In the genomic region with DNA sequence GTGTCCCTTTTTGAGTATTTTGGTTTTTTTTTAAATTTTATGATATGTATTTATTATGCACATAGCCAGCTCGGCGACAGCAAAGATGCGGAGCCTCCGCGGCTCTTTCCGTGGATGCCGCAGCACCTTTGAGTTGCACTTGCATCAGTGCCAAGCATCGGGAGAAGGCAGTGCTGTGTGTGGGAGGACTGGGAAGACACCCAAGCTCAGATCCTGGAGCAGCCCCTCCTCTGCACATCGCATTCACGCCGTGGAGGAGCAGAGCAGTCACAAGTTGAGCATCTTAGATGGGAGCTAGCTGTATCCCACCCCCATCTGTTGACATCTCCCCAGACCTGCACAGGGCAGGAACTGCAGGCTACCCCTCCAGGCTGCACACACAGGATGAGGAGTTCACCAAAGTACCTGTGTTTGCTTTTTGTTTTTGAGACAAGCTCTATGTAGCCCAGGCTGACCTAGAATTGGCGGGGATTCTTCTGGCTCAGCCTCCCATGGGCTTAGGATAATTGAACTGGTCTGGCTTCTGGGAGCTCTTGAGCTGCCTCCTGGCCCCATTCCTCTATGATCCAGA, we compare ENCODE assay signal across 10 mouse cellular contexts. TPM values are rescaled to one million over a fixed set of nuclear protein-coding genes. Genes with fewer than 3 reads are reported as not detected.
DNase-seq lines count a peak whose midpoint lies in the region; ATAC-seq lines count a peak whose summit lies in the region.
"Had no signal": no experiment of that assay in that cellular context is flagged by ENCODE, and none has a peak within 500 bp of the region (broad histone marks: within the 10 kb centered on the region; RNA-seq: fewer than 3 reads in every experiment).

No protein-coding gene starts in this region.

- H3K4me3 ChIP-seq in neural tube, embryonic 15.5 days (replicated peaks), result no peak overlapping the region
- no peak overlapping the region for H3K4me3 ChIP-seq in forebrain, embryonic 14.5 days (ENCODE audit: low read depth, low read length)
- H3K4me3 ChIP-seq: limb, embryonic 15.5 days had no signal

- no peak overlapping the region for H3K9ac ChIP-seq in neural tube, embryonic 15.5 days (replicated peaks)
- no peak overlapping the region for H3K9ac ChIP-seq in forebrain, embryonic 14.5 days (ENCODE audit: low read length)
- H3K9ac ChIP-seq: limb, embryonic 15.5 days had no signal

- no peak overlapping the region for H3K4me2 ChIP-seq in neural tube, embryonic 15.5 days
- no peak overlapping the region for H3K4me2 ChIP-seq in forebrain, embryonic 14.5 days (ENCODE audit: low read length)
- H3K4me2 ChIP-seq: limb, embryonic 15.5 days had no signal

- no peak overlapping the region for H3K27ac ChIP-seq in neural tube, embryonic 15.5 days (replicated peaks)
- no peak overlapping the region for H3K27ac ChIP-seq in forebrain, embryonic 14.5 days (ENCODE audit: low read depth, low read length)
- H3K27ac ChIP-seq: hindbrain, postnatal 0 days; limb, embryonic 15.5 days had no signal

- ATAC-seq in neural tube, embryonic 15.5 days (ENCODE audit: low FRiP score), result peak; percentile 29; the same call in 1 of the 2 replicates
- ATAC-seq in forebrain, embryonic 14.5 days, result peak; percentile 64; the same call in 1 of the 2 replicates
- no peak for ATAC-seq in activated CD4-positive, CD25-positive, alpha-beta regulatory T cell, adult 4 months

- DNase-seq in neural tube, embryonic 10.5 days (ENCODE audit: extremely low spot score, low spot score), result no peak
- DNase-seq in forebrain, embryonic 14.5 days (ENCODE audit: low spot score), result peak; percentile 59
- peak; percentile 86 to 91 for DNase-seq in left cerebral cortex, adult 18-20 months (ENCODE audit: low spot score in 2 of 2)
- no peak for DNase-seq in adrenal gland, adult 18-20 months (ENCODE audit: low spot score in 2 of 2)
- DNase-seq in urinary bladder, postnatal 10 days (ENCODE audit: low spot score), result no peak

- no peaks in the 10 kb centered on the region for H3K27me3 ChIP-seq in neural tube, embryonic 15.5 days (replicated peaks)
- no peaks in the 10 kb centered on the region for H3K27me3 ChIP-seq in forebrain, embryonic 14.5 days (replicated peaks; ENCODE audit: control insufficient read depth, insufficient read depth, low read length)
- H3K27me3 ChIP-seq: limb, embryonic 15.5 days had no signal

- no peaks in the 10 kb centered on the region for H3K9me3 ChIP-seq in neural tube, embryonic 15.5 days (replicated peaks)
- H3K9me3 ChIP-seq in forebrain, embryonic 14.5 days (replicated peaks; ENCODE audit: control insufficient read depth, low read length), result no peaks in the 10 kb centered on the region
- H3K9me3 ChIP-seq: limb, embryonic 15.5 days had no signal

- WGBS in neural tube, embryonic 15.5 days, result 86% methylated on average over 12 of the region's 12 CpGs
- 77% methylated on average over 12 of the region's 12 CpGs for whole genome bisulfite sequencing in forebrain, embryonic 14.5 days

- H3K4me1 ChIP-seq in neural tube, embryonic 15.5 days, result no peaks in the 10 kb centered on the region
- no peaks in the 10 kb centered on the region for H3K4me1 ChIP-seq in forebrain, embryonic 14.5 days (ENCODE audit: control insufficient read depth, insufficient read depth, low read length)

- peaks cover 32% of the 10 kb centered on the region for H3K36me3 ChIP-seq in neural tube, embryonic 15.5 days
- peaks cover 40% of the 10 kb centered on the region for H3K36me3 ChIP-seq in forebrain, embryonic 14.5 days (ENCODE audit: control insufficient read depth, insufficient read depth, low read length)

RNA-seq across cellular contexts. Expression of gene Ltc4s, which starts 15.7 kb away (rescaled TPM):
- 2.9 and 3.7 TPM in 2 replicates for polyA plus RNA-seq in neural tube, embryonic 15.5 days (2015; fragmentation: Nextera tagmentation; extraction: Ambion mirVana)
- polyA plus RNA-seq in forebrain, embryonic 14.5 days (2014; fragmentation: Nextera tagmentation; extraction: Ambion mirVana), result 3.4 and 4.1 TPM in 2 replicates
- total RNA-seq in left cerebral cortex, adult 18-20 months (2021), result 1 to 10 TPM; 6.1 to 7.0 TPM
- total RNA-seq in adrenal gland, adult 18-20 months (2021), result 10 to 100 TPM; 15.2 to 46.9 TPM
- not detected for polyA plus RNA-seq in activated CD4-positive, CD25-positive, alpha-beta regulatory T cell, adult 4 months (2017; shearing (Covaris generic))
- total RNA-seq: monocyte, adult 5-6 weeks had no signal

RNA-seq across cellular contexts. Expression of gene Maml1, which starts 38.0 kb away (rescaled TPM):
- 2.5 and 2.6 TPM in 2 replicates for polyA plus RNA-seq in neural tube, embryonic 15.5 days (2015; fragmentation: Nextera tagmentation; extraction: Ambion mirVana)
- 5.4 and 5.8 TPM in 2 replicates for polyA plus RNA-seq in forebrain, embryonic 14.5 days (2014; fragmentation: Nextera tagmentation; extraction: Ambion mirVana)
- total RNA-seq in left cerebral cortex, adult 18-20 months (2021), result 10 to 100 TPM; 10.3 to 10.7 TPM
- 10 to 100 TPM; 18.0 to 23.1 TPM for total RNA-seq in adrenal gland, adult 18-20 months (2021)
- polyA plus RNA-seq in activated CD4-positive, CD25-positive, alpha-beta regulatory T cell, adult 4 months (2017; shearing (Covaris generic)), result 1 to 10 TPM; 4.0 to 5.5 TPM

RNA-seq across cellular contexts. Expression of gene Mgat4b, which starts 43.4 kb away (rescaled TPM):
- 50.2 and 63.8 TPM in 2 replicates for polyA plus RNA-seq in neural tube, embryonic 15.5 days (2015; fragmentation: Nextera tagmentation; extraction: Ambion mirVana)
- 15.2 and 18.9 TPM in 2 replicates for polyA plus RNA-seq in forebrain, embryonic 14.5 days (2014; fragmentation: Nextera tagmentation; extraction: Ambion mirVana)
- total RNA-seq in left cerebral cortex, adult 18-20 months (2021), result 10 to 100 TPM; 65.8 to 72.0 TPM
- total RNA-seq in adrenal gland, adult 18-20 months (2021), result 100 to 1,000 TPM in 1 of 2 experiments, 10 to 100 TPM in 1; 89.3 to 110 TPM
- polyA plus RNA-seq in activated CD4-positive, CD25-positive, alpha-beta regulatory T cell, adult 4 months (2017; shearing (Covaris generic)), result 1 to 10 TPM; 1.0 to 1.2 TPM

RNA-seq across cellular contexts. Expression of gene Sqstm1, which starts 43.5 kb away (rescaled TPM):
- 421 and 450 TPM in 2 replicates for polyA plus RNA-seq in neural tube, embryonic 15.5 days (2015; fragmentation: Nextera tagmentation; extraction: Ambion mirVana)
- polyA plus RNA-seq in forebrain, embryonic 14.5 days (2014; fragmentation: Nextera tagmentation; extraction: Ambion mirVana), result 263 and 276 TPM in 2 replicates
- 100 to 1,000 TPM; 492 to 540 TPM for total RNA-seq in left cerebral cortex, adult 18-20 months (2021)
- 100 to 1,000 TPM; 715 to 956 TPM for total RNA-seq in adrenal gland, adult 18-20 months (2021)
- 10 to 100 TPM; 51.8 to 58.9 TPM for polyA plus RNA-seq in activated CD4-positive, CD25-positive, alpha-beta regulatory T cell, adult 4 months (2017; shearing (Covaris generic))

Comparison
In these comparisons a context has a peak if more than half of its experiments do, and no peak if none do; other contexts are left out.
1. DNase-seq: peak in forebrain, embryonic 14.5 days (single experiment) and left cerebral cortex, adult 18-20 months (2 of 2); none in neural tube, embryonic 10.5 days (single experiment), adrenal gland, adult 18-20 months (0 of 2) and urinary bladder, postnatal 10 days (single experiment).